Mouse (Mus musculus) adrenal gland, postnatal 14 days (tissue): ENCODE data around the gene Arhgef2. TPM values are rescaled to one million over a fixed set of nuclear protein-coding genes. Genes with fewer than 3 reads are reported as not detected.

Source experiments
- DNase-seq: peaks from one replicate; pipeline ENCODE4 v3.0.0; 2021; ENCODE audit warnings: mixed read lengths
- total RNA-seq: library from RNA; stranded (reverse); gene quantifications from 2 replicates; pipeline ENCODE4 v1.2.3, GENCODE M21; 2021

The Arhgef2 gene
- total RNA-seq, 1 experiment from 2014 or later = 36.9 TPM

- peak; percentile 86 for DNase-seq
Measured at GRCm38 (mm10) chr3:88620992-88621536, 15.3 kb downstream of the Arhgef2 start.

GRCm38 (mm10) chr3:88621537-88622112 is 15.9 kb downstream of the Arhgef2 start:
- DNase-seq = peak; percentile 82

- peak; percentile 47 for DNase-seq
Measured at GRCm38 (mm10) chr3:88622113-88622940, 16.6 kb downstream of the Arhgef2 start.

DNA sequence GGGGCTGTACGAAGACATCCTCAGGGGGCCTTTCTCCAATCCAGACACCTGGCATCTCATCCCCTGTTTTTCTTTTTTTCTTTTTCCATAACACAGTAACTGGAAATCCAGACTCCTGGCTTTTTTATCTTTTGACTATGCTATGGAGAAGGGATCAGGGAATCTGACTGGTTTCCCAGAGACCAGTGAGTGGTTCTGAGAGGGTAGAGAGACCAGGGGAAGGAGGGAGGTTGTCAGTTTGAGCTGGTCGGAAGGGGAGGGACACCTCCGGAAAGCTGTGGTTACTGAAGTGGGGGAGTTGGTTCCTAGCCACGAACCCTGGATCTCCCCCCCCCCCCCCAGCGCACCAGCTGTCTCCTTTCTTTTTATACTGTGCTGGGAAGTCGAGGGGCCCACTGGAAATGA is 17.2 kb downstream of the Arhgef2 start:
- DNase-seq = peak; percentile 53

- DNase-seq = no peak
Measured at GRCm38 (mm10) chr3:88623346-88624135, 17.8 kb downstream of the Arhgef2 start.

GRCm38 (mm10) chr3:88624324-88624723 is 18.6 kb downstream of the Arhgef2 start:
- DNase-seq = no peak

DNA sequence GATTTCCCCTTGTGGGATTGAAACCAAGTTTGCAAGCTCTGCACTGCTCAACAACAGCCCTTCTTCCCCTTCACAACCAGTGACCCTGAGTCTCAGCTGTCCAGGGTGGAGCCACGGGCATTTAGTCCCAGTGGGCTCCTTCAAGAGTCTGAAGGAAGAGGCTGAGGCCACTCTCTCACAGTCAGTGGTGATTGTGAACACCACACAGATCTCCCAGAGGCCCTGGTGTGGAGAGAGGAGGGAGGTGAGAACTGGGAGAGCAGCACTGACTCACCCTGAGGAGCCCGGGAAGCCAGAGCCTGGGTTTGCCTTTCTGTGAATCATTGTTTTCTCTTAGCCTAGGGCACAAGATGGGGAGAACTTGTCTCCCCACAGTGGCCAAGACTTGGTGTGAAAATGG is 19.2 kb downstream of the Arhgef2 start:
- DNase-seq = peak; percentile 46

GRCm38 (mm10) chr3:88625531-88625930 is 19.8 kb downstream of the Arhgef2 start:
- DNase-seq = no peak

DNA sequence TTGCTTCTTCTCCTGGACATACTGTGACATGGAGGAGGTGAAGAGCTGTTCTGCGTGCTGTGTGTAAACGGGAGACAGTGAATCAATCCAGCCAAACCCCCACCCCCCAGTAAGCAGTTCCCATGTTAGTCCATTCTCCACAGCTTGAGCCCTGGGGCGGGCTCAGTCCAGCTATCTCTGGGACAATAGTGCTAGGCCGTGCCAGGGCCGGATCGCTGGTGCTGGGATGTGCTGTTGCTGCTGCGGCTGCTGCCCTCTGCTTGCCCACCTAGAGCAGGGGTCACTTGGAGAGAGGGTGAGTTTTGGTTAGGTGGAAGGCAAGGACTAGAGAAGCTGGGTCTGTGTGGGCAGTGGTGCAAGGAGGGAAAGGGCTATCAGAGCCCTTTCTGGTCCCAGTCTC is 20.6 kb downstream of the Arhgef2 start:
- no peak for DNase-seq

- no peak for DNase-seq
Measured at GRCm38 (mm10) chr3:88627114-88627513, 21.3 kb downstream of the Arhgef2 start.

DNA sequence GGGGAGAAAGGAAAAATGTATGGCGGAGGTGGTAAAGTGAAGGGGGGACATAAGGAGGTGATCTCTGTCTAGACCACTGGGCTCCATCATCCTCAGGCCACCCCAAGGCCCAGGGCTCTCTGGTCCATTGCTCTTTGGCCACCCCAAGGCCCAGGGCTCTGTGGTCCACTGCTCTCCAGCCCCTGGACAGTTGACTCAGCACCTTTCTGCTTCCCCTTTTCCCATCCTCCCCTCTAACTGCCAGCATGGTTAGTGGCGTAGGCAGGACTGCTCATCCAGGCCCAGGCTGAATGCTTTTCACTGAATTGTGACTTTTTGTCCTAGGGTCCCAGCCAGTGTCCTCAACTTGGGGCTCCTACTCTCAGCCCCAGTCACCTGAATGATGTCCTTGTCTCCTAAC is 21.8 kb downstream of the Arhgef2 start:
- DNase-seq = peak; percentile 7

GRCm38 (mm10) chr3:88628766-88629165 is 23.0 kb downstream of the Arhgef2 start:
- no peak for DNase-seq

DNA sequence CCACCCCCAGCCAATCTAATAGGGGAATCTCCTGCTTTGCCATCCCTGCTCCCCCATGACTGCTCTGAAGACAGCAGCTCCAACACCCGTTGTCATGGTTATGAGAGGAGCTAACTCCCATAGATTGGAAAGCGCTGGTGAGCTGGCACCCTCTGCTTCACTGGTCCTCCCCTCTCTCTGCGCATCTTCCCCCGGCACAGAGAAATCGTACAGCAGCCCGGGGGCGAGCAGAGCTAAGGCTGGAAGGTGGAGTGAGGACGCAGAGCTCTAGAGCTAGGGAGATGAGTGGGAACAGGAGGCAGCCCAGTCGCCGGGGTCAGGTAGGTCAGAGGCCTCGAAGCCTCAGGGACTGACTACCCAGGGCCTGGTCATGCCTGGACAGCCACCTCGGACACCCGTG is 23.5 kb downstream of the Arhgef2 start:
- DNase-seq = no peak

DNA sequence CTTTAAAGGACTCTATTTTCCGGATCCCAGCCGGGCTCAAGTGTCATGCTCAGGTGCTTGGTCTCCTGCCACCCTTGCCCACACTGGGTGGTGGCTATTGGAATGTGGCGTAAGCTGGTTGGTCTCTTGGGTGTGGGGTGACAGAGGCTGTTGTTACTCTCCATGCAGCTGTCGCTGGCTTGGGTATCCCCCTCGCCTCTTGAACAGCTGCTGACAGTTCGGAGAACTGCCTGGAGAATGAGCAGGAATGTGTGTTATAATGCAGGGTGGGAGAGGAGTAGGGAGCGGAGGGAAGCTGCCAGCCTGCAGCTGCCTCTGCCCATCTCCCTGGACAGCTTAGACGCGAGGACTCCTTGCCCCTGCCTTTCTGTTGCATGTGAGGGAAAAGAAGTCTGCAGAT is 24.3 kb downstream of the Arhgef2 start:
- DNase-seq = no peak

DNA sequence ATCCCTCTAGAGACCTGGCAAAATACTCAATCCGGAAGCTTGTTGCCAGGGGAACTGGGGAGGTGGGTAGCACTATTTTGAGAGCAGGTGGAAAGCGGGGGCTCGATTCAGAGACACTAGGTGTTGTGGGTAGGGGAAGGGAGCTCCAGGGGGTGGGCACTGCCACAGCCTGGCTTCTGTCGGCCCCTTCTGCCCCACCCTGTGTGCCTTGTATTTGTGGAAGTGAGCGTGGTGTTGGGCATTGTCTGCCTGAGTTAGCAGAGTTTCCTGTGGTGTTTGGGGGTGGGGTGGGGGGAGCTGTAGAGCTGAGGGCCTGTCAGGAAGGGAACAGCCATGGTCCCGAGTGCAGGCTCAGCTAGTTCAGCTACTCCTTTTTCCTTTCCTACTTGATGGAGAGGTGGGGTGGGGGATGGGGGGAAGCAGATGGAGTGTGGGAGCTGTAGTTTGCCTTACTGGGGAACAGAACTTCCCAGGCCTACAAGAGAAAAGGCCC is 25.1 kb downstream of the Arhgef2 start:
- DNase-seq = peak; percentile 52

DNA sequence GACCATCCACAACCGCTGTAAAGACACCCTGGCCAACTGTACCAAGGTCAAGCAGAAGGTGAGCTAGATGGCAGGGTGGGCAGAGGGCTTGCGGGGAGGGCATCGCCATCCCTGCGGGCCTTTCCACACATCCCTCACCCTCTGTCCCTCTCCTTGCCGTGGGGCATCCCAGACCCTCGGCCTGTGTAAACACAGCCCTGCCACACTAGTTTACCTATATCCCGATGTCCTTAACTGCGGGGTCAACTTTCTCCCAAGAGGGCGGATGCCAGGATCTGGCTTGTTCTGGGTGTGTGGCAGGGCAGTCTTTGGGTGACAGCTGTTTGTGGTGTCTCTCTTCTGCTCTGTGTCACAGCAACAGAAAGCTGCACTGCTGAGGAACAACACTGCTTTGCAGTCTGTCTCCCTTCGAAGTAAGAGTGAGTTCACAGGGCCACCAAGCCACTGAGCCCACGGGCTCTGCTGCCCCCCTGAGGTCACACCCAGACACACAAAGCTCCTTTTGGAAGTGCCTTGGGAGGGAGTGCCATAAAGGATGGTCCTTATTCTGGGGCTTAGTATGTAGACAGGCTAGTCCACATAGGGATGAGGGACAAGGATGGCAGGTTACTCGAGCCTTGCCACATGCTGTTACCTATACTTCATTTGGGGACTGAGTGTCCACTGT is 26.3 kb downstream of the Arhgef2 start:
- DNase-seq = peak; percentile 46

- no peak for DNase-seq
Measured at GRCm38 (mm10) chr3:88633056-88633455, 27.3 kb downstream of the Arhgef2 start.

DNA sequence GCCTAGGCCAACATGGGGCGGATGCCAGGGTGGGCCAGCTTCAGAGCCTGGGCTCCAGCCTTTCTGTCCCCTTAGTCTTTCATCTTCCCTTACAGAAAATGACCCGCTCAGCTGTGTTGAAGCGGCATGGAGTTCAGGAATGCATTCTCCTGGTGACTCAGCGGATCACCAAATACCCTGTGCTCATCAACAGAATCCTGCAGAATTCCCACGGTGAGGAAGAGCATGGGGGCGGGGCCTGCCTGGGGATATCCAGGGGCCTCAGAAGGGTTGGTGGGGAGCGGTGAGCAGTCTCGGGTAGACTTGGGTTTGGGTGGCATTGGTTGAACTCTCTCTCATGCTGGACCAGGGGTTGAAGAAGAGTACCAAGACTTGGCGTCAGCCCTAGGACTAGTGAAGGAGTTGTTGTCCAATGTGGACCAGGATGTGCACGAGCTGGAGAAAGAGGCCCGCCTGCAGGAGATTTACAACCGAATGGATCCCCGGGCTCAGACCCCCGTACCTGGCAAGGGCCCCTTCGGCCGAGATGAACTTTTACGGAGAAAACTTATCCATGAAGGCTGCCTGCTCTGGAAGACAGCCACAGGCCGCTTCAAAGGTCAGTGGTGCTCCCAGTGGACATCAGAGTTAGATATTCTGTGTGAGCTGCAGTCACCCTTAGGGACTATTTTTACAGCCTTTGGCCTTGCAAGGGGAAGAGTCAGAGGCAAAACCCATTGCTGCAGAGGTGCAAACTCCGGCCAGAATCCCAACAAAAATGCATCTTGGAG is 29.9 kb downstream of the Arhgef2 start:
- DNase-seq = no peak

GRCm38 (mm10) chr3:88636555-88636986 is 30.8 kb downstream of the Arhgef2 start:
- no peak for DNase-seq

DNA sequence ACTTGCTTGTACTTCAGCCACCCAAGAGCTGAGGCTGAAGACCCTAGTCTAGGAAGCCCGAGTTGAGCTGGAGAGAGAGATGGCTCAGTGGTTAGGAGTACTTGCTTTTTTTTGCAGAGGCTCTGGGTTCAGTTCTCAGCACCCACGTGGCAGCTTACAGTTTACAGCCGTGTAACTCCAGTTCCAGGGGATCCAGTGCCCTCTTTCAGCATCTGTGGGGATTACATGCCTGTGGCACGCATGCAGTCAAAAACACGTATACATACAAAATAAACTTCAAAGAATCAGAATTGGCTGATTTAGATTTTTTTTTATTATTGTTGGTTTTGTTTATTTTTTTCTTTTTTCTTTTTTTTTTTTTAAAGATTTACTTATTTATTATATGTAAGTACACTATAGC is 31.4 kb downstream of the Arhgef2 start:
- DNase-seq = no peak

DNA sequence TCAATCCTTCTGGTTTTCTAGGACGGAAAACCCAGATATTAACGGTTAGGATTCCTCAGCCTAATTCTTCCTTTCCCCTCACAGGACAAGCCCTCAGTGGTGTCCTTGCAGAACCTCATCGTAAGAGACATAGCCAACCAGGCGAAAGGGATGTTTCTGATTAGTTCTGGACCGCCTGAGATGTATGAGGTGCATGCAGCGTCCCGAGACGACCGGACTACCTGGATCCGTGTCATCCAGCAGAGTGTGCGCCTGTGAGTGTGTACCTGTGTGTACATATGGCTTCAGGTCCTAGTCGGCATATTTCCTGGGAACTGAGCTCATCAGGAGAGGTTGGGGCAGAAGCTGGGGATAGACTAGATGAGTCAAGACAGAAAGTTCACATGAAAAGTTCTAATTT is 33.5 kb downstream of the Arhgef2 start:
- no peak for DNase-seq
